Mouse (Mus musculus) lung, adult 18-20 months (tissue): ENCODE data around the gene Actn4.

Source experiments
- DNase-seq, 2 experiments: peaks; one replicate each; pipeline ENCODE4 v3.0.0; 2022; ENCODE audit warnings: mixed read lengths in 2 of 2

Gene Actn4

GRCm38 (mm10) chr7:28881199-28881598 is 80.9 kb downstream of the Actn4 start, which contains the start of gene Capn12:
Gene Capn12 (plus strand): TSS chr7:28881422.
- DNase-seq = no peak

DNA sequence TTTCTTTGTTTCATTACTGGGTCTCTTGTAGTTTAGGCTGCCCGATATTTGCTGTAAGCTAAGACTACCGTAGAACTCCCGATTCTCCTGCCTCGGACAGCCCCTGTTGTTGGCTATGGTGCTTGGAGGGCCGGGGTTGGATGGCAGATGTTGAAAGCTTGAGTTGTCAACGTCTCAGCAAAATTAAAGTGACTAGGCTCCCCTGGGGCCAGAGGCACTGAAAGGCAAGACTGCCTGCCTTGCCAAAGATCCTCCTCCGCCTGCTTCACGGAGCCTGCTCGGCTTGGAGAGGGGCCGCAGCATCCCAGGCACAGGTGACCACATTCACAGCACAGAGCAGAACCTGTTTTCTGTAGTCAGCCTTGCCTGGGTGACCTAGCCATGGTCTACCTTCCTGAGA is 81.6 kb downstream of the Actn4 start:
- no peak for DNase-seq

GRCm38 (mm10) chr7:28879606-28880005 is 82.5 kb downstream of the Actn4 start:
- DNase-seq = no peak

GRCm38 (mm10) chr7:28877856-28878255 is 84.3 kb downstream of the Actn4 start:
- DNase-seq = no peak

DNA sequence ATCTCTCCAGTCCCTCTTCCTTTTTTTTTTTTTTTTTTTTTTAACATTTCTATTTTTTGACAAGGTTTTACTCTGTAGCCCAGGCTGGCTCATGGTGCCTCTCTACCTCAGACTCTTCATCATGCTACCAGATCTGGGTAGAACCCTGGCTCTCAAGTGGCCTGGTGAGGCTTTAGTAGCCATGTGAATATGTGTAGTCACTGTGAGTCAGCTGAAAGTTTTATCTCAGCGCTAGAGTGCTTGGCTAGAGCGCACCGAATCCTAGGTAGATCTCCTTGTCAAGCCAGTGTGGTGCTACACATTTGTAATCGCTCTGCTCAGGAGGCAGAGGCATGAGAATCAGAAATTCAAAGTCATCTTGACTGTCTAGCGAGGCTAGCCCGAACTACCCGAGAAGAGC is 85.0 kb downstream of the Actn4 start:
- DNase-seq = no peak

DNA sequence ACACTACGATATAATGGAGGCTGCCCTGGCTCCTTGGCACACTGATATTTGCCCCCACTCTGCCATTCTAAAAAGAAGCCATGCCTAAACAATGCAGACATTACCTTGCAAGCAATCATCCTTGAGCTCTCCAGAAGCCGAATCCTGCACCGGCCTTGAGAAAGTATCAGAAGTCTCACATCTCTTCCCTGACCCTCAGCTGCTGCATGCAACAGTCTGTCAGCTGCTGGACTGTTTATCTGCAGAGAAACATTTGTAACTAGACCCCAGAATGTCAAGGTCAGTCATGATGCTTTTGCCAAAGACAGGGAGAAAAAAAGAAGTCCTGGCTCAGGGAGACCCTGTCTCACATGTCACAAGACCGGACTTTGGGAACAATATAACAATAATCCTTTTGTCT is 86.0 kb downstream of the Actn4 start:
- no peak for DNase-seq

DNA sequence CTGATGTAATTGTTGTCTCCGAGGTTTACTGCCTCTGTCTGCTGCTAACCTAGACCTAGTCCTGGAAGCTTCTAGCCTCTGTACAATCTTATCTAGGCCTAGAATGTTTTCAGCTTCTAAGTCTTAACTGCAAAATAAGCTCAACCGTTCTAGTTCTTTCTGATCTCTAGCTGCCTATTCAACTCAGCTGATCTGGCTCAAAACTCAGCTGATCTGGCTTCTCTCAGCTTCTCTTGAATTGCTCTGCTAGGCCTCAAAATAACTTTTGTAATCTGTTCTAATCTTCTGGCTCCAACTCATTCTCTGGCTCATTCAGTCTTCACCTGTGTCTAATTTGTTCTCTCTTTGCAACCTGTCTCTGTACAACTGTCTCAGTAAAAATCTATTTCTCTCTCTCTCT is 87.6 kb downstream of the Actn4 start:
- DNase-seq = no peak

DNA sequence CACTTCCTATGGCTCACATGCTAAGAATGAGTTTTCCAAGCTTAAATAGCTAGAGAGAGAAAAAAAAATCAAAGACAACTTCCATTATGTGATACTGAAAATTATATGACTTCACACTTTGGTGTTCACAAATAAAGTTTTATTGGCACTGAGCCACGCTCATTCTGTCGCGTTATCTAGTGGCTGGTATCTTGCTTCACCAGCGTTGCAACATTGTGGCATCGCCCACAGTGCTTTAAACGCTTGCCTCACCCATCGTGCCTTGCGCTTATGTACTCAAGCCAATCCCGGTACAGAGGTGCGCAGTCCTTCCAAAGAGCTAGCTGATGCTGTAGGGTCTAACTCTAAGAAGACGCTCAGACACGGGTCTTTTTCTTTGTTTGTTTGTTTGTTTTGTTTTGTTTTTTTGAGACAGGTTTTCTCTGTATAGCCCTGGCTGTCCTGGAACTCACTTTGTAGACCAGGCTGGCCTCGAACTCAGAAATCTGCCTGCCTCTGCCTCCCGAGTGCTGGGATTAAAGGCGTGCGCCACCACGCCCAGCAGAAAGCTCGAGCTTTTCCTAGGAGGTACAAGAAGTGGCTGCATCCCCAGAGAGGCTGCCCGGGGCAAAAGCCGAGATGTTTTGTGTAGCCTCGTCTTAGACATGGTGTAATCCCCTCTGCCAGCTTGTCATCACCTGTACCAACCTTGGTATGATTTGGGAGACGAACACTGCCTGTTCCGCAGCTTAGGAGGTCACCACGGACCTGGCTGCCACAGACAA is 91.1 kb downstream of the Actn4 start:
- peak in 1 of 2 experiments; percentile 33 for DNase-seq

DNA sequence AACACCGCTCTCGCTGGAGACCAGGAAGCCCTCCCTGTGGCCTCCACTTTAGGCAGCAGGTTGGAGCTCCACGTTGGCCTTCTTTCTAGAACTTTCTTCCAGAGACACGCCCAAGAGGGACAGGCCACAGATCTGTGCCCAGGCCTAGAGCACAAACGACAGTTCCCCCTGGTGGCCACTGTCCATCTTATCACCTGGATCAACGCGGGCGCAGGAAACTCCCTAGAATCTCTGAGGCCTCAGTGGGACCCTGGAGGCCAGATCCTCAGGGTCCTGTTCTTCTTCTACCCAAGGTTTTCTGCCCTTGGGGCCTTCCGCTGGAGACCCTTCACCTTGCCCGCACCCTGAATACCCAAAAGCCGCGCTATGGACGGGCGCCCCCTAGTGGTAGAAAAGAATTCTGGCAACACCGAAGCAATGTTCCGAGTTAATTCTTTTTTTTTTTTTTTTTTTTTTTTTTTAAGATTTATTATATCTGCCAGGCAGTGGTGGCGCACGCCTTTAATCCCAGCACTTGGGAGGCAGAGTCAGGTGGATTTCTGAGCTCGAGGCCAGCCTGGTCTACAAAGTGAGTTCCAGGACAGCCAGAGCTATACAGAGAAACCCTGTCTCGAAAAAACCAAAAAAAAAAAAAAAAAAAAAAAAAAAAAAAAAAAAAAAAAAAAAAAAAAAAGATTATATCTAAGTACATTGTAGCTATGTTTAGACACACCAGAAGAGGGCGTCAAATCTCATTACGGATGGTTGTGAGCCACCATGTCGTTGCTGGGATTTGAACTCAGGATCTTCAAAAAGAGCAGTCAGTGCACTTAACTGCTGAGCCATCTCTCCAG is 94.4 kb downstream of the Actn4 start:
- DNase-seq = peak; percentile 68 to 76

DNA sequence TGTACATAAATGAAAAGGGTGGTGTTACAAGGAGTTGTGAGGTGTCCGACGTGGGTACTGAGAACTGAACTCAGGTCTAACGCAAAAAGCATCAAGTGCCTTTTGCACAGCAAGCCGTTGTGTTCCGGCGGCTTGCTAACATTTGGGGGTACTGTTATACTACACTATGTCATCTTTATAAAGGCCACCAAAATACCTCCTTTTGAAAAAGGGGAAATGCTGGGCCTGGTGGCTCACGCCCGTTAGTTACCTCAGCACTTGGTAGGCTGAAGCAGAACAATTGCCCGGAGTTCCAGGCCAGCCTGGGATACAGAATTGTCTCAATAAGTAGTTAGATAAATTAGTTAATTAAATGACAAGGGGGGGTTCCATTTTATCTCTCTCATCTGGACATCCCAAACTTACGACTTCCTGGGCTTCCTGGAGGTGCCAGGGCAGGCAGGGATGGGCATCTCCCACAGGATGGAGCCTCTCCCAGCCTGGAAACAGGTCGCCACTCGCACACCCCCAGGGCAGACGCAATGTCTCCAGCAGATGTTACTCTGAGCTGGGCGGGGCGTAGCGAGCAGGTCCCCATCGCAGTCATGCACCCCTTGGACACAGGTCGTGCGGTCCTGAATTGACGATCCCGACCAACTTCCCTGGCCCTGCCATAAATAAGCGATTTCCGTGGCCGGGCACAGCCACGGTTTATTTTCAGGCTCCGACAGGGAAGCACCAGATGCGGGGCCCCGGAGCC is 95.2 kb downstream of the Actn4 start:
- DNase-seq = peak in 1 of 2 experiments; percentile 20

DNA sequence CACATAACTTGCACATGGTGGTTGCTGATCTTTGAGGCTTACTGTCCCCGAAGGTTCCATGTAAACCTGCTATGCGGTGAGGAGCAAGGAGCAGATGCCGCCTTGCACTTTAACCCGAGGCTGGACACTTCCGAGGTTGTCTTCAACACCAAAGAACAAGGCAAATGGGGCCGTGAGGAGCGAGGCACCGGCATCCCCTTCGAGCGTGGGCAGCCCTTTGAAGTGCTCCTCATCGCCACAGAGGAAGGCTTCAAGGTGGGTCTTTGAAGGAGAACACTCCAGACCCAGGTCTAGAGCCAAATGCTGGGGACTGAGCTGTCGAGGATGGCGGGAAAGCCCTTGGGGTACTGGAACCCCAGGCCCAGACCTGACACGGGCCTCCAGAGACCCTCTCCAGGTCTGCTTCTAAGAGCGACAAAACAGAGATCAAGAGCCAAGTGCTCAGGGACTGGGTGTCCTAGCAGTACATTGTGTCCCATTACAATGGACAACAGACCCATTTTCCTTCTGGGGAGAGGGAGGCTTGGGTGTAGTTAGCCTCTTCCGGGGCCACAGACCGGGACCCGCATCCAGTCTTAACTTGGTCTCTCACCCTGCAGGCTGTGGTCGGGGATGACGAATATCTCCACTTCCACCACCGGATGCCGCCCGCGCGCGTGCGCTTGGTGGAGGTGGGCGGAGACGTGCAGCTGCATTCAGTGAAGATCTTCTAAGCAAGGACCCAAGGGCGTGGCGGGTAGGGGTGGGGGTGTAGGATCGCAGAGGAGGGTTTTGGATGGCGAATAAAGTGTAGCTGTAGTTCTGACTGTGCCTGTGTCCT is 96.4 kb downstream of the Actn4 start:
- DNase-seq = peak; percentile 88 to 92

GRCm38 (mm10) chr7:28864288-28864750 is 97.8 kb downstream of the Actn4 start:
- DNase-seq = no peak

- DNase-seq = no peak
These were observed 98.6 kb downstream of the Actn4 start, which contains the start of gene Lgals7 for GRCm38 (mm10) chr7:28863540-28863939. Gene Lgals7 (plus strand): TSS chr7:28863853.

DNA sequence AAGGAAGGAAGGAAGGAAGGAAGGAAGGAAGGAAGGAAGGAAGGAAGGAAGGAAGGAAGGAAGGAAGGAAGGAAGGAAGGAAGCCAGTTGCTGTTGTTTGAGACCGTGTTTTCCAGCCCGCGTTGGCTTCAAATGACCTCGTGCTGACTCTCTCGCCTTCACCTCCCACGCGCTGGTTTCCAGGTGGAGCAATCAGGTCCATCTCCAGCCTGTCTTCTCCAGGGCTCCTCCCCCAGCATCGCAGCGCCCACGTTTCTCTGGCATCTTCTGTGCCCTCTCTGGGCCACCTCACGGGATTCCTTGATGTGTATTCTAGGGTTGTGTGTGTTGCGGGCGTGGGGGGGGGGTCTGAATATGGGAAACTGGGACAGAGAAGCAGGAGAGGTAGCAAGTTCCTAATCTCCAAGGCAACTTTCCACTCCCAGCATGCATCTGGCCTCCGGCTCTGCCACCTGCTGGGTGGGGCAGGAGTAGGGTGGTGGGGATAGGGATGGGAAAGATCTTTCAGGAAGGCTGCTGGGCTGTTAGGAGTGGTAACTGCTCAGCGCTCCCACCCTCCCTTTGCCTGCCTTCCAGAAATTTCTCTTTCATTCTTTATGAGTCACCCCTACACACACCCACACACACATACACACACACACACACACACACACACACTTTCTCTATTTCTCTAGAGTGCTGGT is 99.2 kb downstream of the Actn4 start:
- DNase-seq = no peak

- no peak for DNase-seq
These were observed 101.2 kb downstream of the Actn4 start for GRCm38 (mm10) chr7:28860898-28861297.

GRCm38 (mm10) chr7:28859953-28860352 is 102.2 kb downstream of the Actn4 start:
- no peak for DNase-seq

- DNase-seq = no peak
These were observed 111.5 kb downstream of the Actn4 start for GRCm38 (mm10) chr7:28850642-28851041.

DNA sequence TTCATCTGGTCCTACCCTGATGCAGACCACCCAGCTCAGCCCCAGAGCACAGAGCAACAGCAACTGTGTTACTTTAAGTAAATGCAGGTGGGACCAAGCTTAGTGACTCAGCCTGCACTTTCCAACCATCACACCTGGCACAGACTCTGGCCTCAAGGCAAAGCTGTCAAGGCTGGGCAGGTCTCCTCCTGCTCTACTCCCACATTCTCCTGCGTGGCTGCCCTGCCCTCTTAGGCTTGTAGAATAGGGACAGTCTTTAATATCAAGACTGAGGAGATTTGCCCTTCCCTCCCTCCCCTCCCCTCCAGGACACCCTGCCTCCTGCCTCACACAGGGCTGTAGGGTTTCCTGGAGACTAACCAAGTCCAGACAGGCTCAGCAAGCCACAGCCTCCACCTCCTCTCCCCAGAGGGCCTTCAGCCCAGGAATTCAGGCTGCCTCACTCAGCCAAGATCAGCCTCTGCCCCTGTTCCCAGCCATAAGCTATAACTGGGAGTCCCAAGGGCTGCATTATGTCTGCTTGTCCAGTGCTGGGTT is 112.4 kb downstream of the Actn4 start:
- DNase-seq = no peak

DNA sequence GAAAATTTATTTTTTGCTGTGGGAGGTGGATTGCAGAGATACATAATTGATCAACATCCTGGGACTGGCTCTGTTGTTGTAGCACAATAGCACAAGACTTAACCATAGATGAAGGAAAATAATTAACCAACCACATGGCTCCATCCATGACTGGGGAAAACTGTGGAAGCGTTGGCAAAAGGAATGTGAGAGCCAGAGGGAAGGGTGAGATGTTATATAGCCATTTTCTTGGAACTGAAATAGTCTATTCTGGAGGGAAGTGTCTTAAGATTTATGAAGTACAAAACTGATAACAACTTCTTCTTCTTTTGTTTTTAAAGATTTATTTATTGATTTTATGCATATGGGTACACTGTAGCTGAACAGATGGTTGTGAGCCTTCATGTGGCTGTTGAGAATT is 114.9 kb downstream of the Actn4 start:
- no peak for DNase-seq
